Mouse (Mus musculus) pancreas, adult 10 weeks (tissue): ENCODE results near the gene Abcf2. TPM values are rescaled to one million over a fixed set of nuclear protein-coding genes. Genes with fewer than 3 reads are reported as not detected.

ENCODE experiments used
- polyA plus RNA-seq: library from polyadenylated mRNA; stranded (reverse); fragments of 350-450 nt; fragmentation: Illumina TruSeq; extraction: RNeasy Lipid Tissue Mini Kit (QIAGEN cat#74804); gene quantifications from one replicate; pipeline ENCODE4 v1.2.3, GENCODE M21; 2015; ENCODE audit warnings: low read depth, low replicate concordance; ENCODE audit not compliant: insufficient read depth

Gene Abcf2
- polyA plus RNA-seq: 8.9 TPM

DNA sequence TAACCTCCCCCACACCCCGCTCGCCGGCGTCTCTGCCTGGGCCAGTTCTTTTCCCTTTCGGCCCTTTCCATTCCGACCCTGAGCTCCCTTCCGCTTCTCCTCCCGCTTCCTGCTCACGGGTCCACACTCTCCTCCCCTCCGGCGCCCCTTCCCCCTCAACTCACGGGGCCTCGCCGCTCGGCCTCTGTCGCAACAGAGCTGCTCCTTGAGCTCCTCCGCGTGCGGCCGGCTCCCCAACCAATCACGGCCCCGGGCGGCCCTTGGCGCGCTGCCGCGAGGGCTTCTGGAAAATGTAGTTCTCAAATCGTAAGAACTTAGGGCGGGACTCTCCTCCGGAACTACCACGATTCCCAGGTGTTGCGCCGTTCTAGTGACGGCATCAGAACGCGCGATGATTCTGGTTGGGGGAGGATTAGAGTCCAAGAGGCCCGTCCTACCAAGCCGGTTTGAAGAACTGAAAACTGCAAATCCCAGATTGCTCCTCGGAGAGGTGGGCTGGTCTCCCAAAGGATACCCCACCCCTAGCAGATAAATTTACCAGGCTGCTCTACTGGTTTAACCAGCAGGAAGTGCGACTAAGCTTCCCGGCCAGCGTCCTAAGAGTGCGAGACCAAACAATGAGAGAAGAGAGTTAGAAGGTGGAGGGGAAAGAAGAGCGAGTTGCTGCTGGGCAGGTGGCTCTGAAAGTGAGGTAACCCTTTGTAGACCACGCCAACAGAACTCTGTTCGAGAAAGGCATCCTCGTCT is at the start of gene Abcf2:
TSS of gene Abcf2 (minus strand) at position 285 of the 747 bp plus-strand sequence.

DNA sequence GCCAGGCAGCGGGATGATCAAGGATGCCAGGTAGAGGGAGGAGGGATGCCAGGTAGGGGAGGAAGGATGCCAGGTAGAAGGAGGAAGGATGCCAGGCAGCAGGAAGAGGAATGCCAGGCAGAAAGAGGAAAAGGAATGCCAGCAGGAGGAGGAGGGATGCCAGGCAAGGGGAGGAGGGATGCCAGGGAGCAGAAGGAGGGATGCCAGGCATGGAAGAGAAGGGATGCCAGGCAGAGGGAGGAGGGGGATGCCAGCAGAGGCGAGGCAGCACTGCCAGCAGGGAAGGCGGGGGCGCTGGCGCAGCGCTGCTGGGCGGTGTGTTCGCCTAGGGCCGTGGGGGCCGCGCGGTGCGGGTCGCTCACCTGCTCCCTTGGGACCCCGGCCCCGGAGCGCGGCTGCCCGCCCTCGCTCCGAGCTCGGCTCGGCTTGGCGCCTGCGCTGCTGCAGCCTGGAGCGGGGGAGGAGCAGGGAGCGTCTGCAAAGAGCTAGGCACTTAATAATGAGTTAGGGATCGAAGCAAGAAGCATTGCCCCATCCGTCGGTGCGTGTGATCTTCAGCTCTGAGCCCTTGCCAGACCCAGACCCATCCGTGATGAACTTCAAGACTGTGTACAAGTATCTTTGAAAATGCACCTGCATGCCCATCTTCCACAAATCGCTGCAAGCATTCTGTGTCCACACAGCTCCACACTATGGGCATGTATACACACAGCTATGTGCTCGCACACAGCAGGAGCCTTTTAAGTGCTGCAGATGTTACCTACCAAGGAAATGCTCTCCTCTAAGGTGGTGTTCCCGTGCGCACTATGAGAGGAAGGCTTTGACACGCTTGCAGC is 46.9 kb upstream of the Abcf2 start, which contains the start of gene Smarcd3:
TSS of gene Smarcd3 (minus strand) at position 426 of the 836 bp plus-strand sequence.

DNA sequence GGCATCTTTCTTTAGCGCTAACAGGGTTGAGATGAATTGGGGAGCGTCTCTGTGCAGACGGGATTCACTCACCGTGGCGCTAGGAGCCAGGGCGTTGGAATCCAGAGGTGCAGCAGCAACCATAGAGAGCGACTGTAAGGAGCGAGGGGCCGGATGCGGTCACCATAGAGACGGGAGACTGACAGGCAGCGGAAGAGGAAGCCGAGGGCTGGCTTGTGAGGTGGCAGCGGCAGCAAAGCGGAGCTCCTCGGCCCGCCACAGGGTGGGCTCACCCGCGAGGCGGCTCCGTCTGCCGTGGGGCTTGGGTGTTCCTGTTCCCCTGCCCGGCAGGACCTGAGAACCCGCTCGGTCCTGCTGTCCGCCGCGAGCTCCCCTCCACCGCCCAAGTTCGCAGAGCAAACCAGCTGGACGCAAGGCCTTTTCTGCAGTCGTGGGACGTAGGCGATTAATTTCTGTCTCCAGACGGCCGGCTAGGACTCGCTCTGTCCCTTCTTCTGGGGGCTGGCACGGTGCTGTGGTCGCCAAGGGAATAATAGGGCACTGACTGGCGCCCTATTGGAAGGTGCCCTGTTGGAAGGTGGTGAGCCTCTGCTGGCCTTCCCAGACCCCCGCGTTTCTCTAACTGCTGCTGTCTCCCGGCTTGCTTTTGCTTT is 9.4 kb upstream of the Abcf2 start, which contains the start of gene Chpf2:
TSS of gene Chpf2 (plus strand) at position 195 of the 653 bp plus-strand sequence.

DNA sequence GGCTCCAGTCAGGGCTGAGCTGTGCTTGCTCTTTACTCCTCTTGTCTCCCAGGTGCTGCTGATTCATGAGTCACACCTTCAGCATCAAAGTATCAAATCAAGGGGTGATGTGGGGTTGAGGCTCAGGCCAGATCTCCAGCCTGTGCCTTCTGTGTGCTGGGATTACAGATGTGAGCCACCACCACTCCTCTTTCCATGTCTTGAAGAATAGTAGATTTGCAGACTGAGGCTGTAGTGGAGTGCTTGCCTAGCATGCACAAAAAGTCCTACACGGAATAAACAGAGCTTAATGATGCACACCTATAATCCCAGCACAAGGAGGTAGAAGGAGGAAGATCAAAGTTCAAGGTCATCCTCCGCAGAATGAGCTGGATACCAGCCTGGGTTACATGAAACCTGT is 20.6 kb downstream of the Abcf2 start, which contains the start of gene 4931409K22Rik:
TSS of gene 4931409K22Rik (minus strand) at position 101 of the 400 bp plus-strand sequence.

DNA sequence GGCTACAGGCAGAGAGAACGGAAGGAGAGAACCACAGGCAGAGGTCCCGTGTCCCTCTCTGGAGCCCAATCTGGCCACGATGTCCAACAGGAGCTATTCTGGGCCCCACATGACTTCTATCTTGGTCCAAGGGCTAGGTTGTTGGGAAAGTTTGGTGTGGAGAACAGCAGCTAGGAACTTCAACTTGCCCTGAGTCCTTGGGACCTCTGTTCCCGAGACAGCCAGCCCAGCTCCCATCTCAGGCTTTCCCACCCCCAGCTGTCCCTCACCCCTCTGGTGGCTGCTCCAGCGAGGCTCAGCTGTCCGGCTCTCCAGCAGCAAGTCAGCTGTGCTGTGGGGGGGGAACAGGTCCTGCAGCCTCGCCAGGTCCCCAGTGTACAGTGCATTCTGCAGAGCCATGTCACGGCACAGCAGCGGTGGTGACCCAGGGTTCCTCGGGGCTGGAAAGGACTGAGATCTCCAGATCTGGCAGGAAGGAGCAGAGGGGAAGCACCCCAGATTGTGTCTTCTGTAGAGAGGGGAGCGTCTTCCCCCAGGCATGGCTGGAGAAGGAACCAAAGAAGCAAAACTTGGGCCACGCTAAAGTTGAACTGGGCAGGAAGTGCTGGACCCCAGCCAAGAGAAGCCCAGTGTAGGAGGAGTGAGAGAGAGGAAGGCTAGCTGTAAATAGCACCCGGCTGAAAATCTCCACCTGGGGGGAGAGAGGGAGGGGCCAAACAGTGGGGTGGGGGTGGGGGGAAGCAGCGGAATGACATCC is 36.7 kb downstream of the Abcf2 start, which contains the start of gene Asb10:
TSS of gene Asb10 (minus strand) at position 592 of the 757 bp plus-strand sequence.

DNA sequence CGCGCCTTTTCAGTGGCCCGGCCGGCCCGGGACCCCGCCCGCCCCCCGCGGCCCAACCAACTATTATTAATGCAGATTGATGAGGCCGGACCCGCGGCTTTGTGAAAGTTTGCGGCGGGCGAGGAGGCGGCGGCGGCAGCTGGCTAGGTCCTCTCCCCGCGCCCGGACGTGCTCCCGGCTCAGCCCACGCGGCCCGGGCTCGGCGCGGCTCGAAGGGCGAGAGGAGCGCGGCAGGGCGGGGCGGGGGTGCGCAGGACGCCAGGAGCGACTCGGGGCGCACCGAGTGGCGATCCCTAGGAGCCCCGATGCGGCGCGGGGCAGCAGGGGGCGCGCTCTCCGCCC is 50.4 kb downstream of the Abcf2 start, which contains the start of gene Gbx1:
TSS of gene Gbx1 (minus strand) at position 314 of the 342 bp plus-strand sequence.

Other genes starting within 250 kb of the Abcf2 start
- 4.4 TPM for gene Kcnh2, start 225.9 kb downstream of the Abcf2 start, polyA plus RNA-seq
- gene Nos3, start 212.7 kb downstream of the Abcf2 start, polyA plus RNA-seq: 6.1 TPM
- gene Atg9b, start 185.3 kb downstream of the Abcf2 start, polyA plus RNA-seq: 0.92 TPM
- gene Abcb8, start 183.8 kb downstream of the Abcf2 start, polyA plus RNA-seq: 16.3 TPM
- not detected for gene Asic3, start 164.1 kb downstream of the Abcf2 start, polyA plus RNA-seq
- 16.5 TPM for gene Cdk5, start 153.9 kb downstream of the Abcf2 start, polyA plus RNA-seq
- gene Slc4a2, start 153.6 kb downstream of the Abcf2 start, polyA plus RNA-seq: 26.8 TPM
- gene Fastk, start 132.2 kb downstream of the Abcf2 start, polyA plus RNA-seq: 66.7 TPM
- gene Tmub1, start 129.6 kb downstream of the Abcf2 start, polyA plus RNA-seq: 4.4 TPM
- gene Agap3, start 125.3 kb downstream of the Abcf2 start, polyA plus RNA-seq: 26.5 TPM
- not detected for gene Gbx1, start 50.3 kb downstream of the Abcf2 start, polyA plus RNA-seq
- not detected for gene Asb10, start 36.5 kb downstream of the Abcf2 start, polyA plus RNA-seq
- not detected for gene 4931409K22Rik, start 20.7 kb downstream of the Abcf2 start, polyA plus RNA-seq
- gene Chpf2, start 9.3 kb upstream of the Abcf2 start, polyA plus RNA-seq: 20.5 TPM
- 5.5 TPM for gene Smarcd3, start 46.9 kb upstream of the Abcf2 start, polyA plus RNA-seq
- 11.7 TPM for gene Nub1, start 108.1 kb upstream of the Abcf2 start, polyA plus RNA-seq
- gene Wdr86, start 153.3 kb upstream of the Abcf2 start, polyA plus RNA-seq: 0.65 TPM
- gene Crygn, start 180.5 kb upstream of the Abcf2 start, polyA plus RNA-seq: not detected